Mouse (Mus musculus): ENCODE measurements around the gene Pdgfra.

Gene Pdgfra

DNA sequence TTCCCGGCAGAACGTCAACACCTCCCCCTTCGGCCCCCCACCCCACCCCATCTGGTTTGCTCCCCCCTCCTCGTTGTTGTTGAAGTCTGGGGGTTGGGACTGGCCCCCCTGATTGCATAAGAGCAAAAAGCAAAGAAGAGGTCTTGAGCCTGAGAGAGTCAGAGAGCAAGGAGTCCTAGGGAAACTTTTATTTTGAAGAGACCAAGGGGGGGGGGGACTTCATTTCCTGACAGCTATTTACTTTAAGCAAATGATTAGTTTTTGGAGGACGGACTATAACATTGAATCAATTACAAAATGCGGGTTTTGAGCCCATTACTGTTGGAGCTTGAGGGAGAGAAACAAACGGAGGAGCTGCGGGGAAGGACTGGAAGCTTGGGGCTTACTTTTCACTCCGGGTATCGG, at the start of gene Pdgfra:
Gene Pdgfra (plus strand): TSS at position 272 of the 405 bp plus-strand sequence.
- peak; percentile 49 for DNase-seq

DNA sequence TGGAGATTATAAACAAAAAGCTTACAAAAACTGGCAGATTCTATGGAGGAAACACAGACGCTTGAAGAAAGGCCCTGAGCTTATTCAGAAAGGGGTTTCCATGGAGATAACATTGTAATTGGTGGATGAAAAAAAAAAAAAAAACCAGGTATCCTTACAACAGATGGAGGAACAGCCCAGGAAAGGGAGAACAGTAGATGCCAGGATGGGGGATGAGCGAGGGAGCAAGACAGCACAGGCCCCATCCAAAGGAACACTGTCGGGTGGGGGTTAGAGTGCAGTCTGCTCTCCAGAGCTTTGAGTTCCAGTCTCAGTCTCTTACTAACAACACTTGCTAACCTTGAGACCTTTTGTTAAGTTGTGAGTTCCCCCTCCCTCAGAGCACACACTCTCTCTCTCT, 45.6 kb upstream of the Pdgfra start:
- DNase-seq = no peak

DNA sequence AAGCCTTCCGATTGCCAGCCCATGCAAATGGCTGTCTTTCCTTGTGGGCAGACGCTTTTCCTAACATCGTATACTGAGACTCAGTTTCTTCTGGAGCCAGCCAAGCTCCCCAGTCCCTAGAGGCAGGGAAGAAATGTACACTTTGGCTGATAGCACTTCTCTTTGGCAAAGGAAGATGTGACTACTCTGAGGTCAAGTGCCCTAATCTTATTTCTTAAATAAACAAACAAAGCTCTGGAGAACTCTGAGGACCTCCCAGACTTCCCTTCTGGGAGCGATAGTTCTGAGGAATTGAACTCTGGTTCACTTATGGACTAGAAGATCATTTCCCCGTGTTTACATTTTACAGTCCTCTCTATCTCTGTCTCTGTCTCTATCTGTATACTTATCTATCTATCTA, 42.7 kb upstream of the Pdgfra start:
- DNase-seq = no peak

DNA sequence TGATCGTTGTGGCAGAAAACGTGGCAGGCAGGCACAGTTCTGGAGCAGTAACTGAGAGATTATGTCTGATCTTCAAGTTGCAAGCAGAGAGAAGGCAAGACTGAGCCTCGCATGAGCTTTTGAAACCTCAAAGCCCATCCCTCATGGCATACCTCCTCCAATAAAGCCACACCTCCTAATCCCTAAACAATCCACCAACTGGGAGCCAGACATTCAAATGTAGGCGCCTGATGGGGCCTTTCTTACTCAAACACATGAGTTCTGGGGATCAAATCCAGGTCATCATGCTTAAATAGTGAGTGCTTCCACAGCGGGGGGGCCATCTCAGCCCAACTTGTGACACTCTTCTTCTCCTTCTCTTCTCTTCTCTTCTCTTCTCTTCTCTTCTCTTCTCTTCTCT, 40.3 kb upstream of the Pdgfra start:
- DNase-seq = no peak

DNA sequence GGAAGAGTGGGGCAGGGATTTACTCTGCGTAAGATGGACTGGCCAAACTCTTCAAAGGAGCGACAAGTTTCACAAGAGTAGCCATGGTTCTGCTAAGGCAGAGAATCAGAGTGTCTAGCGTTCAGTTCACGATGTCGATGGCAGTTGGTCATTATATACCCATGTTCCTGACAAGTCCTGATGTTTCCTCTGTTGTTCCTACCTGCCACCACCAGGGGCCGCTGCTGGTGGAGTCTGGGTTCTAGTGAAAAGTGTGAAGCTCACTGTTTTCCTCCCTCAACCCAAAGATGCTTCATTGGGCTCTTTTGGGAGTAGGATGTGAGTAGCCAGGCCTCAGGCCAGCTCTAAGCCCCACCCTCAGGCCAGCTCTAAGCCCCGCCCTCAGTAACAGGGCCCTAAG, 33.3 kb upstream of the Pdgfra start:
- DNase-seq = no peak

DNA sequence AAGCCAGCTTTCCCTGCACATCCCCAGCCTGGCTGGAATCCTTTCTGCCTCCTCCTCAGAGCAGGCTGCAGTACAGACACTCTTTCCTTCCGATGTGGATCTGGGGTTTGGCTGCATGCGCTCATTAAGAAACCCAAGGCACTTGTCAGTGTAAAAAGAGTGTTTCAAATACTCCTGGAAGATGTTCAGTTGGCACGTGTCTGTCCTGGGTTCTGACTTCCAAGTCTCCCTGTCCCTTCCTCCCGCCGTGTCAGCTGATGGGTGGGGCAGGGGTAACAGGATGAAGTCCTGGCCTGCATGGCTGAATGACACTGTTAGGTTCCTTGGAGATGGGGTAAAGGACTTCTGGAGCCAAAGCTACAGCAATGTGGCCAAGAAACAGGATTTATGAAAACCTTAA, 30.4 kb upstream of the Pdgfra start:
- peak; percentile 40 for DNase-seq

DNA sequence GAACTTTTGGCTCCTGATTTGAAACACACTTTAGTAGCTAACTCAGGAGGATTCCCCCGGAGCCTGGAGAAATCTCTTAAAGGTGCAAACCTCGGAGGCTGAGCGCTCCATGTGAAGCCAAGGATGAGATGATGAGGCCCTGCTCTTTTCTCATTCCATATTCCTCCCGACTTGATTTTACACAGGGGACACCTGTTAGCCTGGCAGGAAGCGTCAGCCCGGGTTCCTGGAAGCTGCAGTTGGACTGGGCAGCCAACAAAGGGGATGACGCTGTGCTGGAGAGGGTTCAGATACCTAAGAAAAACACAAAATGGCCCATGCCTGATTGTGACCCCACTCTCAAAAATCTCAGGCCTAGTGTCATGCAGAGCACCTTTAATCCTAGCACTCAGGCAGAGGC, 17.4 kb upstream of the Pdgfra start:
- no peak for DNase-seq

DNA sequence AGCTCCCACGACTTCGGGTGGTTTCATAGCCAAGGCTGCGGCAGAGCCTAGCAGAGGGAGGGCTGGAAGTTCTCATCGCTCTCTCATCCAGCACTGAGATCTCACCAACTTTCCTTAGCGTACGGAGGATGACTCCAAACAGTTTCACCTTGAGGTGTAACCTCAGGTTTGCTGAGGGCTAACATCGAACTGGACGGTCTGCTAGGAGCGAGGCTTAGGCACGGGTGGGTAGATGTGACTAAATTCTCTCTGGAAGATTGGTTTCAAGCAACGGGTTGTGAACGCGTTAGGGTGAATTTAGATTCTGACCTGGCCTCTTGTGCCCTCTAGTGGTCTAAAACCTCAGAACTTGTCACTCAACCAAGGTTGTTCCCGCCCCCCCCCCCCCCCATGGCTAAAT, 9.0 kb upstream of the Pdgfra start:
- DNase-seq = peak; percentile 82

DNA sequence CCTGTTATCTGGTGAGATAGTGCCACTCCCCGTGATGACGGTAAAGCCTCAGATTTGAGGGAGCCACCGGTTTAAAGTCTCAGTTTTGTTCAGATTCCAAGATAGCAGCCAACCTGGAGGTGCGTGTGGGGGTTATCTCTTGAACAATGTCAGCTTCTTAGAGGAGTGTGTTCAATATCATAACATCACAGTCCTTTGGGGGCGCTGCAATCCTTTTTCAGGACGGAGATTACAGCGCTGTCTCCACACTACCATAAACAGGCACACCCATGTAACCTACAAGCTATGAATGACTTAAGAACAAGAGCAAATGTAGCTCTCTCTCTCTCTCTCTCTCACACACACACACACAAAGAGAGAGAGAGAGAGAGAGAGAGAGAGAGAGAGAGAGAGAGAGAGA, 8.3 kb upstream of the Pdgfra start:
- DNase-seq = no peak

DNA sequence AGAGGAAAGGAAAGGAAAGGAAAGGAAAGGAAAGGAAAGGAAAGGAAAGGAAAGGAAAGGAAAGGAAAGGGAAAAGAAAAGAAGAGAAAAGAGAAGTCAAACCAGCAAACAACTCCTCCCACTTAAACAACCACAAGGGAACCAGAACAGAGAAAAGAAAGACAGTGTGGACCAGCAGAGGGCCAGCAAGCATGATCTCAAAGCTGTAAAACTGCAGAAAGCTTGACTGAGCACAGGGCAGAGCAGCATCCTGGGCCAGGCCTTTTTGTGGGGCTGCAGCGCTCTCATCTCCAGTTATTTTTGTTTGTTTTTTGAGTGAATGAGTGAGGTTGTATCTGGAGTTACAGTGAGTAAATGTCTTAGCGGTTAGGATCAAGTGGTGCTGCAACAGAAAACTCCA, 6.8 kb upstream of the Pdgfra start:
- no peak for DNase-seq

DNA sequence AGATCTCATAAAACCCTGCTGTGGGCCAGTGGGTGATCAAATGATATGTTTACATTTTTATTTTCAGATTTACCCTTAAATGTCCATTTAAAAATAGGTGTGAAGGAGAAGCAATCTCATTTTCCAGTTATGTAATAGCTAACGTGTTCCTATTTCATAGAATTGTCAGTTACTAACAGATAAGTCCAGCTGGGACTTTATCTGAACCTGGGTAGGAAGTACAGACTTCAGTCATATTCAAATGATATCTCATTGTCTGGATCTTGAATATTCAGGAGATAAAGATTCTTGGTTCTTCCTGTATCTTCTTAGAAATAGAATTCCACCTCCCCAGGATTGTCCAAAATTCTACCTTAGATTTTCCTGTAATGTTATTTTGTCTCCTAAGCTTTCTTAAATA, 5.6 kb upstream of the Pdgfra start:
- no peak for DNase-seq

DNA sequence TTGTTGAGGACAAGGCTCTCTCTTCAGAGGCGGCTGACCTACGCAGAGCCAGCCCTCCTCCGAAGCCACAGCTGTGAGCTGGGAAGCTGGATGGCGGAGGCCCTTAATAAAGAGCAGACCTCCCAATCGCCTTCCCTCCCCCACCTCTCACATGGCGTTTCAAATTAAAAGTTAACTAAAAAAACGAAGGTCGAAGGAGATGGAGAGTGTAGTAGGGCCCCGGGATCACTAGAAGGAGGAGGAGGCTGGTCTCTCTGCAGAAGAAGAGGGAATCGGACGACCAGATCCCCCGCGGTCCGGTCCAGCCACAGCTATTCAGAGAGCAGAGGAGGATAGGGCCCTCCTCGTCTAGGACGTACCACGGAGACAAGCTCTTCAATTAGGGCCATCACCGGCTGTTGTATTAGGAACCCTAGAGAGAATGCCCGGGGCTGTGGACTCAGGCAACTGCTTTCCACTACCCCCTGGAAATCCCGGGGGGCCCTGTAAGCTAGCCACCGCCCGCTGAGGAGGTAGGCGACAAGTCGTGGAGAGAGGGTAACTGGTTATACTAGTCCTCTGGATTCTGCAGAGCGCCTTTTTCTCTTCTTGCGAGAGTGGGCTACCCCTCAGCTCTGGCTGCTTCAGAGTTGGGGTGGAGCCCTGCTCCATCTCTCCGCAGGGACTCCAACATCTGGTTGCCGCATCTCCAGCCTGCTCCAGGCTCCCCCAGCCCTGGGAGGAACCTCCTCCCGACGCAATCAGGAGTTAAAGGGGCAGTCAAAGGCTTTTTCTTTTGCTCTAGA, 3.6 kb upstream of the Pdgfra start:
- no peak for DNase-seq

DNA sequence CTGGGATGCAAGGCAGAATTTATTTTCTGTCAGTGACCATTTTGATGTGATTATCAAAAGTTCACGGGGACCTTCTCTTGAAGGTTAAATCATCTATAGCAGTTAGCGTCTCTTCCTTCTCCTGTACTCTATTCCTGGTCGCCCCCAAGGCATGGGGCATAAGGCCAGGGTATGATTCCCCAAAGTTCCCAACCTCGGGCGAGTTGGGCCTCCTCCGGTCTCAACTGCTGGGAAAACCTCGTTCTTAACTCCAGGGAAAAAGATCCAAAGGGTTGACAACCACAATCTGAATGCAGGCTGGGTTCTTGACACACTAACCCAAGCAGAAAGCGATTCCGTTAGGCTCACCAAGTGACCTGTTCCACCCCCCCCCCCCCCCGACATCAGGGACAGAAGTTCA, 2.7 kb upstream of the Pdgfra start:
- no peak for DNase-seq

DNA sequence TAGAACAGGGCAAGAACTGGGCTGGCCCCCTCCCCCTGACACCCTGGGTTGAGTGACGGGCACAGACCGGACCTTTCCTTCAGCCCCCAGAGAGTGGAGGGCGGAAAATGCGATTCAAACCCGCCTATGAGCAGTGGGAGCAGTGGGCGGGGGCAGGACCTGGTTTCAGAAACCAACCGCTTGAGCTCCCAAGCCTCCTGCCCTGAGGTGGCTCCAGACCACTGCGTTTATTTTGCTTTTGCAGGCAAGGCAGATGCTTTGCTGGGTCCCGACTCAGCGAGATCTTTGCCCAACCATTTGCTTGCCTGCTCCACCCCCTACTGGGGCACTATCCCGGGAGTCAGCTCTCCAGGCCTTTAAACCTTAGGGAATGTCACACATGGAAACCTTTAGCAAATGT, 2.2 kb upstream of the Pdgfra start:
- no peak for DNase-seq

DNA sequence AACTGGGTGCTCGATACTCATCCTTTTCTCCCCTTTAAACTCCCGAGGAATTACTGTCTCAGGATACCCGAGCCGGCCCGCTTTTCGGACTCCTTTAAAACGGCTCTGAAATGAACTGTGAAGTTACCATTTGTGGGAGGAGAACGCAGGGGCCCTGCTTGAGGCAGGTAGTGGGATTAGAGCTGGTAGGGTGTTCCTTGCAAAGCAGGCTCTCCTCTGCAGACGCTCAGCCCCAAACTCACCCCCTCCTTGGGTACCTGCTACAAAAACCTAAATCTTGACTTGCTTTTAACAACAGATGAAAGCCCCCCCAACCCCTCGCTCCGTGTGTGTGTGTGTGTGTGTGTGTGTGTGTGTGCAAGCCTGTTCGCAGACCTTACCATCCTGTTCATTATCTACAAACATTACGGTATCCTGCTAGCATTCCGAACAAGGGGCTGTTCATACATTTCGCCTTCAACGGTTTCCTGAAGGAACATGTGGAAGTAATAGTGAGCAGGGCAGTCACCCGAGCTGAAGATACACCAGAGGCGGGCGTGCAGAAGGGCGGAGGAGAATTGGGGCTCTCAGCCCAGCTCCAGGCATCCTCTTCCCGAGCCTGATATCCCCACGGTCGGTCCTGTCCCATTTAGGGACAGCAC, 1.6 kb upstream of the Pdgfra start:
- DNase-seq = no peak

DNA sequence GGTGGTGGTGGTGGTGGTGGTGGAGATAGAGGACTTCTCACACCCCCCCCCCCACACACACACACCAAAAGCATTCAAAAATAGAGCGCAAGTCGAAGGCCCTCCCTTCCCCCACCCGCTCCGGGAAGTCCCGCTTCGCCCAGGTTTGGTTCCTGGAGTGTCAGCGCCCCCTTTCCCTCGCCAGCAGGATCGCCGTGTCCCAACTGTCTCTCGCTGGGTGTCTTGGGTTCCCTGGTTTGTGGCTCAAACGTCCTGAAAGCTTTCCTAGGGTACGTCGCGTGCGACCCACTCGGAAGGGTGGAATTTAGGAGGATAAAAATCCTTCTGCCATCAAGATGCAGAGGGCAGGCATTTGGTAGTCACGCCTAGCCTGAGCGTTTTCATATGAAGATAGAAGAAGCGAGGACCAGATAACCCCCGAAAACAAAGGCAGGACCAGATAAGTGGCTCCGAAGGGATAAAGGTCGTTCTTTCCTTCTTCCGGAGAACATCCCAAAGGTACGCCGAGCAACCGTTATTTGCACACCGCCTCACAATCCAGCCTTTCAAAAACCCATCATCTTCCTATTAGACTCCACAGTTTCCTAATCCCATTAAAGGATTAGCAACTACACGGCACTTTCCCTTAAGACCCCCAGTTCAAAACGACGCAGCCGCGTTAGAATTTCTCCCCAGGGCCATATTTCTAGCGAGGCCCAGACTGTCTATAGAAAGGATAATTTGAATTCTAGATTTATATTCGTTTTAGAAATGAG, 769 bp upstream of the Pdgfra start:
- peak; percentile 83 for DNase-seq

DNA sequence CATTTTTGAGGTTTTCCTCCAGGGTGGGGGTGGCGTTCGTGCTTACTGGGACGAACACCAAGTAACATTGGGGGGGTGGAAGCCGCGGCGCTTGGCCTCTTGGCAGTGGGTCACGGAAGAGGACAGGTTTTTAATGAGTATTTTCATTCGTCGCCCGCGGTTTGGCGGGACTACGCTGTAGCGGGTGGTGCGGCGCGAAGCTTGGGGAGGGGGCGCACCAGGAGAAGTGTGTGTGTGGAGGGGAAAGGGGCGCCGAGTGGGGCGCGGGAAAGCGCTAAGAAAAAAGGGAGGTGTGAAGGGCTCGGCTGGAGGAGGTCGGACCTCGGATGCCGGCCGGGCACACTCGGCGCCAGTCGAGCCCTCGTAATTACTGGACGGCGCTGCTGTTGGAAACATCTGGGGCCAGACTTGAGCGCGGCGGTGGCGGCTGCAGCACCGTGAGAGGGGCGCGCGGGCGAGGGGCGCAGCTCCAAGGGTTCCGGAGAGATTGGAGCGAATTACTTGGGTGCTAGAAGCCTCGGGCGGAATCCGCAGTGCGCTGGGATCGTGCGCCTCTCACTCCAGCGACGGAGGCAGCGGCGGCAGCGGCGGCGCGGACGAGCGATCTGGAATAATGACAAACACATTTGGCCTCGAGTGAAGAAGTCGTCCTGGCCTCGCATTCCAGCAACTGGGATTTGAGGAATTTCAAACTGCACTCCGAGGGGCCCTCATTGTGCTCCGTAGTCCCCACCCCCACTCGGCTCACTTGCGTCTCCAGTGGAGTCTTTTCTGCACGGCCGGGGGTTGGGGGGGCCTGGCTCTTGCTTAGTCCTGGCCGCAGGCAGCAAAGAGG, 916 bp downstream of the Pdgfra start:
- DNase-seq = peak; percentile 34

DNA sequence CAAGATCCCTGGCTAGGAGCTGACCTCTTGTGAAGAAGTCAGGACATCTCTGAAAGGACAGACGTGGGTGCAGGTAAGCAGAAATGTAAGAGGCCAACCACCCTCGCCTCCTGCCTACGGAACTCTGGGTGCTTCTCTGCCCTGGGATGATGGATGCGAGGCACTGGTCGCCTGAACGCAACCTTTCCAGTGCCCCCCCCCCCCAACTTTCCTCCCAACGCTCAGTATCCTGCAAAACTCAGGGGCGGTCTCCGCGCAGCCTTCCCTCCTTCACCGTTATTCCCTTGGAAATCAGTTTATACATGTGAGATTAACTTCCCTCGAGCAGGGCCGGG, 1.5 kb downstream of the Pdgfra start:
- DNase-seq = no peak

DNA sequence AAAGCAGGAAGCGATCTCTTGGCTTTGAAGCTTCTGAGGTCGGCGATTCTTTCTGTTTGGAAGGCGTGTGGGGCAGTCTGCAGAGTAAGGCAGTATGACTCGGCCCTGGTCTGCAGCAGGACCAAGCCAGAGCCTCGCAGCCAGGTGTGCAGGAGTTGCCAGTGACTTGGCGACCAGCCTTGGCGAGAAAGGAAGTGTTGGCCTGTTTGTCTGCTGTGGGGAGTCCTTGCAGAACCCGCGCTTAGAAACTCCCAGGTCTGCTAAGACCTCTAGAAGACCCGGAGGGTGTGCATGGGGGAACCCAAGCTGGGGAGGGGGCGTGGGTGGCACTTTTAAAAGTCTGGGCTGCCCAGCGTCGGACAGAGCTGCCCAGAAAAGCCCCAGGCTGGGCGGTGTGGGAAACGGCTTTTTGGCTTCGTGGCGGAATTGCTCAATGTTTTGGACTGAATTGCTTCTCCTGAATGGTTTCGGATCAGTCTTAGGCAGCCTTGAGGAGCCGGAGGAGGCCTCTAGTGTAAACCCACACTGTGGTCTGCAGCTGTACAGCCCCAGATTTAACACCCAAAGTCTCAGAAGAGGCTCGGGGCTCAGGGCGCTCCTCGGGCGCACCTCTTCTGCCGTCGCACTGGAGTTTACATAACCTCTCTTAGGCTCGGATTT, 2.0 kb downstream of the Pdgfra start:
- DNase-seq = peak; percentile 55

DNA sequence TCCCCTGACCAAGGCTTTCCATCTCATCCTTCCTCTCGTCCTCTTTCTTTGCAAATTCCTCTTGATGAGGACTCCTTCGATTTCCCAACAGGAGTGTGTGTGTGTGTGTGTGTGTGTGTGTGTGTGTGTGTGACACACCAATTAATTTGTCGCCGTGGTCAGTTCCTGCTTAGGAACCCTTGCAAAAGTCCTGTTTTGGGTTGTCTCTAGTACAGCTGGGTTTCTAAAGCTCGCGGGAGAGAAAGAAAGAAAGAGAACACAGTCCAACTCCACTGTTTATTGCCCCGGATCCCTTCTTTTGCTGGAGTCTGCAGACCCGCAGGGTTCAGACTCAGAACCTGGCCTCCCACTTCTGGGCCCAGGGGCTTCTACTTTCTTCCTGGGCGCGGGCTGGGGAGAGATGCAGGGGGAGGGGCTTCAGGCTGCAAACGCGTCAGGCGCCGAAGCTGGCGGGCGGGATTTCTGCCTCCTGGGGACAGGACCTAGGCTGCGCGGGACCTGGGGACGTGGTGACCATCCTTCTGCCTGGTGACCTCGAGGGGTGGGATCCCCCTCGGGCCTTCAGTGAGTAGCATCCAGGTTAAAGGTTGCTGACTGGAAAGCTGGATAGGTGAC, 2.6 kb downstream of the Pdgfra start:
- DNase-seq = peak; percentile 52

DNA sequence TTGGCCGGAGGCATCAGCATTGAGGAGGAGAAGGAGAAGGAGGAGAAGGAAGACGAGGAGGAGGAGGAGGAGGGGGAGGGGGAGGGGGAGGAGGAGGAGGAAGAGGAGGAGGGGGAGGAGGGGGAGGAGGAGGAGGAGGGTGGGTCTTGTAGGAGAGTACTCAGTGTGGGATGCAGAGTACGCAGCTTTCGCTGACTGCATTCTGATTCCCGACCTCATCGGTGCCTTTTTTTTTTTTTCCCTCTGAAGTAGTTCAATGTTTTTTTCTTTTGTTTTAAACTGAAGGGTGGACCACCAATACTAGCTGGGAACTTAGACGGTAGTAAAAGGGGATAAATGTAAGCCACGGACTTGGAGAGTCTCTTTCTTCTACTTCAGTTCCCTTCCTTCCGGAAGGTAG, 3.2 kb downstream of the Pdgfra start:
- no peak for DNase-seq

Measured in lung, postnatal 14 days (tissue).